Mouse (Mus musculus) stomach, embryonic 14.5 days (tissue): ENCODE measurements around the gene Ramp3. TPM values are rescaled to one million over a fixed set of nuclear protein-coding genes. Genes with fewer than 3 reads are reported as not detected.

Experiments
- ATAC-seq: fragments of 200-750 bp; cut with Nextera tagmentation; 2 replicates; pipeline ENCODE4 v1.8.0; 2017; ENCODE audit warnings: low read depth, moderate TSS enrichment; ENCODE audit not compliant: insufficient number of reproducible peaks, insufficient read depth, low FRiP score
- H3K27ac ChIP-seq: fragments of 300-500 bp; sonication (generic); 2 replicates; pipeline ENCODE4 v1.5.1; 2014; ENCODE audit warnings: mild to moderate bottlenecking, low read length, moderate library complexity, mixed read lengths
- H3K27me3 ChIP-seq: fragments of 300-500 bp; sonication (generic); 2 replicates; pipeline ENCODE4 v1.6.1; 2014; ENCODE audit warnings: low read length, control low read depth, mixed read lengths; ENCODE audit not compliant: control insufficient read depth, insufficient read depth
- H3K36me3 ChIP-seq: fragments of 300-500 bp; sonication (generic); 2 replicates; pipeline ENCODE4 v1.6.1; 2014; ENCODE audit warnings: mild to moderate bottlenecking, control low read depth, low read length, moderate library complexity, mixed read lengths; ENCODE audit not compliant: control insufficient read depth, insufficient read depth
- H3K4me1 ChIP-seq: fragments of 300-500 bp; sonication (generic); 2 replicates; pipeline ENCODE4 v1.6.1; 2014; ENCODE audit warnings: low read length, control low read depth, mixed read lengths; ENCODE audit not compliant: control insufficient read depth, insufficient read depth
- H3K4me2 ChIP-seq: fragments of 300-500 bp; sonication (generic); replicated peaks from 2 replicates; pipeline ENCODE4 v1.6.1; 2014; ENCODE audit warnings: low read depth, low read length, control low read depth
- H3K4me3 ChIP-seq: fragments of 300-500 bp; sonication (generic); 2 replicates; pipeline ENCODE4 v1.5.1; 2014; ENCODE audit warnings: low read depth, low read length, control low read depth
- H3K9ac ChIP-seq: fragments of 300-500 bp; sonication (generic); replicated peaks from 2 replicates; pipeline ENCODE4 v1.6.1; 2014; ENCODE audit warnings: low read depth, mild to moderate bottlenecking, control low read depth, low read length, moderate library complexity, mixed read lengths
- H3K9me3 ChIP-seq: fragments of 300-500 bp; sonication (generic); 2 replicates; pipeline ENCODE4 v1.6.1; 2016; ENCODE audit warnings: low read depth, low read length, control low read depth; ENCODE audit not compliant: control insufficient read depth
- WGBS: fragments of 180-500 bp; shearing (Covaris S2); extraction: QIAGEN DNeasy Blood & Tissue Kit; methylation state at CpG from one replicate; pipeline ENCODE4 v1.1.7; 2014; 5-methylcytosine and 5-hydroxymethylcytosine counted together
- polyA plus RNA-seq: library from polyadenylated mRNA; unstranded; fragments of >200 nt; fragmentation: Nextera tagmentation; extraction: Ambion mirVana; gene quantifications from 2 replicates; pipeline ENCODE4 v1.2.1, GENCODE M21; 2014

Ramp3 gene
- polyA plus RNA-seq, 1 experiment from 2014 or later, result 8.5 TPM

- no peak for ATAC-seq
- 24% methylated on average over 7 of the region's 7 CpGs for WGBS
Measured at GRCm38 (mm10) chr11:6677530-6677929, 19.2 kb downstream of the Ramp3 start.

GRCm38 (mm10) chr11:6679694-6680396 is 21.5 kb downstream of the Ramp3 start:
- H3K4me3 ChIP-seq, result no peak overlapping the region
- no peaks in the 10 kb centered on the region for H3K9me3 ChIP-seq
- H3K27ac ChIP-seq, result peak overlapping the region; percentile 69; the same call in 1 of the 2 replicates
- no peak overlapping the region for H3K9ac ChIP-seq
- H3K4me2 ChIP-seq, result peak overlapping the region; percentile 15; the same call in 1 of the 2 replicates
- 62% methylated on average over 17 of the region's 17 CpGs for WGBS
- peaks cover 5% of the 10 kb centered on the region; the same call in 1 of the 2 replicates for H3K4me1 ChIP-seq
- ATAC-seq, result 0 out of 2 replicates have a peak, but pooled peaks have one; percentile 20
- no peaks in the 10 kb centered on the region for H3K27me3 ChIP-seq
- no peaks in the 10 kb centered on the region for H3K36me3 ChIP-seq

More at GRCm38 (mm10) chr11:6677530-6677929, 19.2 kb downstream of the Ramp3 start:
- H3K9ac ChIP-seq, result no peak overlapping the region
- no peak overlapping the region for H3K4me2 ChIP-seq
- no peaks in the 10 kb centered on the region for H3K36me3 ChIP-seq
- no peak overlapping the region for H3K4me3 ChIP-seq
- no peaks in the 10 kb centered on the region for H3K27me3 ChIP-seq
- no peak overlapping the region for H3K27ac ChIP-seq
- no peaks in the 10 kb centered on the region for H3K9me3 ChIP-seq
- H3K4me1 ChIP-seq, result peaks cover 5% of the 10 kb centered on the region; the same call in 1 of the 2 replicates

DNA sequence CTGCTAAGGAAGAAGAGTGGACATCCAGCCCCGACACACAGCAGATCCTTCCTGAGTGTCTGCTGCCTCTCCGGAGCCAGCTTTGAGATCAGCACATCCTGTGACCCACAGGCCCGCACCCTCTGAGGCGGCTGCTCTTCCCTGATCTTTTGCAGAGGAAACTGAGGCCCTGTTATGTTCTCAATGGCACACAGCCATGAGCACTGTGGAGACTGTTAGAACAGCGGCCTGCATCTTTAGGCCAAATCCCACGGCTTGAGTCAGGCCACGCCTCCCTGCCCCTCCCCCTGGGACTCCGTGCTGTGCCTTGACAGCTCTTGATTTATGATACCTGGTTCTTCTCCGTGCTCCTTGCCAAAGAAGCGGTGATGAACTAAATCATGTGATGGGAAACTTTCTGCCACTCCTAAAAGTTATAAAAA is 22.1 kb downstream of the Ramp3 start:
- H3K4me1 ChIP-seq, result peaks cover 5% of the 10 kb centered on the region; the same call in 1 of the 2 replicates
- H3K27me3 ChIP-seq, result no peaks in the 10 kb centered on the region
- H3K36me3 ChIP-seq, result no peaks in the 10 kb centered on the region
- H3K4me3 ChIP-seq, result no peak overlapping the region
- ATAC-seq, result peak; percentile 86; the same call in 1 of the 2 replicates
- H3K4me2 ChIP-seq, result peak overlapping the region; percentile 15; the same call in 1 of the 2 replicates
- no peaks in the 10 kb centered on the region for H3K9me3 ChIP-seq
- H3K27ac ChIP-seq, result peak overlapping the region; percentile 69; the same call in 1 of the 2 replicates
- 14% methylated on average over 10 of the region's 10 CpGs for WGBS
- H3K9ac ChIP-seq, result no peak overlapping the region

DNA sequence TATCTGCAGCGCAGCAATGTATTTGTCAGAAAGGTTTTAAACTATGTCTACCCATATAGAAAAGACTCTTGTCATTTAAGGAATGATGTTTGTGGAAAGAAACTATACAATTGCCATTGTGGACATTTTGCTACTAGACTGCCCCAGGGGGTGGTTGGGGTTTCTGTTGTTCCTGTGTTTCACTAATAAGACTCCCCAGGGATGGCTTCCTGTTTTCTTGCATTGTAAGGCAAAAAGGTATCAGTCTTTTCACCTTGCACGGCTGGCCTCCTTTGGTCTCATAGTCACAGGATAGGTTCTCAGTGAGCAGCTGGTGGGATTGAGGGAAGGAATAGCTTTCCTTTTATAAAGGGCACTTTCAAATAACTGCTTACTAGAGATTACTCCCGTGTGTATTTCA is 26.4 kb downstream of the Ramp3 start:
- ATAC-seq, result no peak
- no peaks in the 10 kb centered on the region for H3K9me3 ChIP-seq
- WGBS, result 71% methylated on average over 3 of the region's 3 CpGs

DNA sequence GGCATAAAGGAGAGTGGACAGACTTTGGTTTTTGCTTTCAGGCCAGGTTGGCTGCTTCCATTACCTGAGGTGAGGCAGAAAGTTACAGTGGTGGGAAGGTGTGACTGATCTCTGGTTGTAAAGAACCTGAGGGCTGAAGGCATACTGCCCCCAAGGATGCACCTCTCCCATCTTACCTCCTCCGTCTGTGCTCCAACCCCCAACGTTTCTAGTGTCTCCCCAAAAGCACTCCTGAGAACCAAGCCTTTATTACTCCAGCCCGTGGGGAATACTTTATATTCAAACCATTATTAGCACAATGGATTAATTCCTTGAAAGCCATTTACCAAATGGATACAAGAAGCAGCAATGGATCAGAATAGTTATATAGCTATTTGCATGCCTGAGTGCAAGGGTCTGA is 30.6 kb downstream of the Ramp3 start:
- Histone ChIP-seq H3K27me3 (no peaks in the 10 kb centered on the region), H3K9ac (no peak overlapping the region), H3K27ac (no peak overlapping the region), H3K36me3 (no peaks in the 10 kb centered on the region), H3K4me2 (no peak overlapping the region), H3K9me3 (no peaks in the 10 kb centered on the region), H3K4me3 (no peak overlapping the region), H3K4me1 (no peaks in the 10 kb centered on the region)
- WGBS, result 73% methylated on average over 3 of the region's 3 CpGs
- ATAC-seq, result no peak

More for the DNA sequence above, 26.4 kb downstream of the Ramp3 start:
- H3K4me3 ChIP-seq, result no peak overlapping the region
- no peak overlapping the region for H3K27ac ChIP-seq
- H3K4me1 ChIP-seq, result peaks cover 5% of the 10 kb centered on the region; the same call in 1 of the 2 replicates
- H3K4me2 ChIP-seq, result no peak overlapping the region
- no peaks in the 10 kb centered on the region for H3K27me3 ChIP-seq
- H3K9ac ChIP-seq, result no peak overlapping the region
- H3K36me3 ChIP-seq, result no peaks in the 10 kb centered on the region

- H3K27ac ChIP-seq, result no peak overlapping the region
- WGBS, result 58% methylated on average over 6 of the region's 6 CpGs
- H3K9me3 ChIP-seq, result no peaks in the 10 kb centered on the region
- no peak overlapping the region for H3K4me2 ChIP-seq
- H3K27me3 ChIP-seq, result no peaks in the 10 kb centered on the region
- no peak for ATAC-seq
- no peak overlapping the region for H3K4me3 ChIP-seq
- H3K4me1 ChIP-seq, result no peaks in the 10 kb centered on the region
- H3K36me3 ChIP-seq, result no peaks in the 10 kb centered on the region
- H3K9ac ChIP-seq, result no peak overlapping the region
Measured at GRCm38 (mm10) chr11:6692341-6692740, 34.0 kb downstream of the Ramp3 start.

- no peak overlapping the region for H3K27ac ChIP-seq
- no peaks in the 10 kb centered on the region for H3K27me3 ChIP-seq
- no peaks in the 10 kb centered on the region for H3K36me3 ChIP-seq
- no peak overlapping the region for H3K4me3 ChIP-seq
- H3K4me2 ChIP-seq, result no peak overlapping the region
- H3K9me3 ChIP-seq, result no peaks in the 10 kb centered on the region
- 89% methylated on average over 10 of the region's 10 CpGs for WGBS
- no peaks in the 10 kb centered on the region for H3K4me1 ChIP-seq
- no peak for ATAC-seq
- H3K9ac ChIP-seq, result no peak overlapping the region
Measured at GRCm38 (mm10) chr11:6694114-6694513, 35.8 kb downstream of the Ramp3 start.

DNA sequence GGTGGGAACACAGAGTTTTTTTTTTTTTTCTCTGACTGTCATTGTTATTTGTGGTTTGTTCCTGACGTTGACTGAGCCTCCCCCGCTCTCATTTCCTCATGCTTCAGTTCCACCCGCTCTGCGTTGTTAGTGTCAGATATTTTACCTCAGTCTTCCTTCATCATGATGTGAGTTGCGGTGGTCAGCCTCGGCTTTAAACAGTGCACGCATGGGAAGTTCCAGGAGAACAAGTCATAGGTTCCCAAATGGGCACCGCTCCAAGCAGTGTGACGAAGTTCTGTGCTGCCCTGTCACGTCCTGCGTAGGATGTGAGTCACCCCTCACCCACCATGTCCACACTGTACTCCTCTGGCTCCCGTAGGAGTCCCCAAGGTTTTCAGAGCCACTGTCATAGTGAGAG is 36.9 kb downstream of the Ramp3 start:
- no peak overlapping the region for H3K4me2 ChIP-seq
- H3K27me3 ChIP-seq, result no peaks in the 10 kb centered on the region
- no peak overlapping the region for H3K9ac ChIP-seq
- no peak overlapping the region for H3K27ac ChIP-seq
- no peaks in the 10 kb centered on the region for H3K36me3 ChIP-seq
- no peak overlapping the region for H3K4me3 ChIP-seq
- H3K9me3 ChIP-seq, result no peaks in the 10 kb centered on the region
- ATAC-seq, result 0 out of 2 replicates have a peak, but pooled peaks have one; percentile 28
- 54% methylated on average over 12 of the region's 12 CpGs for whole genome bisulfite sequencing
- no peaks in the 10 kb centered on the region for H3K4me1 ChIP-seq
